12 mouse cellular contexts compared by ENCODE assay signal in the genomic region with DNA sequence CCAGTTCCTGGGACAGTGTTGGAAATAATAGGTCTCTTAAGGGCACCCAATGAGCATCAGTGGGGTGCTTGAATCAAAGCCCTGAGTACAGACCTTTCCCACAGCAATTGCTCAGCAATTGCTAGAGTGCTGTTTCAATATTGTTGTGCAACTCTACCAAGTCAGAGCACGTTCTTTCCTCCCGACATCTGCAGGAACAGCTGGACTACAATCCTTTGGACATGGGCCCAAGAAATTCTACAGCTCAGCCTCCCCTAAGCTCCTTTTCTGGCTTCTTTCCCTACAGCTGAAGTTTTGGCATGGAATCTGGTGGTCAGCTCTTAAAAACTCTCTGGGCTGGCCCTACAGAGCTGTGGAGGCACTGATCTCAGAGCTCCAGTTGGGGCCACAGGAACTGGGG. TPM values are rescaled to one million over a fixed set of nuclear protein-coding genes. Genes with fewer than 3 reads are reported as not detected.
DNase-seq lines count a peak whose midpoint lies in the region; ATAC-seq and TF ChIP-seq lines count a peak whose summit lies in the region.
"Had no signal": no experiment of that assay in that cellular context is flagged by ENCODE, and none has a peak within 500 bp of the region (broad histone marks: within the 10 kb centered on the region; RNA-seq: fewer than 3 reads in every experiment).

No protein-coding gene starts in this region.

- TF ChIP-seq CTCF in kidney, adult 2 months (conservative IDR thresholded peaks at IDR 0.05; ENCODE audit: insufficient read depth, insufficient read length, low read depth, low read length): no peak
- TF ChIP-seq CTCF in embryonic fibroblast, embryonic 13.5 days (IDR thresholded peaks at IDR 0.05; ENCODE audit: borderline replicate concordance, insufficient read depth, low read length): no peak
- no peak for TF ChIP-seq CTCF in liver, postnatal 0 days (IDR thresholded peaks at IDR 0.05; ENCODE audit: low read depth)

- no peak overlapping the region for H3K4me3 ChIP-seq in kidney, adult 2 months (ENCODE audit: insufficient read depth, low read depth, low read length)
- H3K4me3 ChIP-seq in embryonic fibroblast, embryonic 13.5 days (ENCODE audit: insufficient read depth, low read length): no peak overlapping the region
- no peak overlapping the region for H3K4me3 ChIP-seq in liver, postnatal 0 days (ENCODE audit: low read depth, low read length)
- H3K4me3 ChIP-seq: forebrain, embryonic 13.5 days; liver, embryonic 15.5 days had no signal

- peak; percentile 13 for DNase-seq in kidney, postnatal 14 days
- no peak for DNase-seq in kidney, adult 2 months
- DNase-seq in heart, postnatal 14 days: peak; percentile 49 to 71
- peak; percentile 44 for DNase-seq in lung, postnatal 4 days
- DNase-seq in spleen, adult 18-20 months: no peak
- no peak for DNase-seq in liver, postnatal 0 days
- DNase-seq: layer of hippocampus, postnatal 36 days had no signal

- H3K9me3 ChIP-seq in liver, postnatal 0 days (ENCODE audit: low read length): no peaks in the 10 kb centered on the region
- H3K9me3 ChIP-seq: liver, embryonic 15.5 days had no signal

- WGBS in kidney, adult 2 months: 55% methylated on average over 2 of the region's 2 CpGs
- 45% methylated on average over 2 of the region's 2 CpGs for WGBS in liver, postnatal 0 days (ENCODE audit: insufficient replicate concordance)

- no peak for ATAC-seq in liver, postnatal 0 days
- ATAC-seq: forebrain, embryonic 13.5 days; intestine, embryonic 16.5 days had no signal

- TF ChIP-seq POLR2A in kidney, adult 2 months (IDR thresholded peaks at IDR 0.05; ENCODE audit: low read depth, low read length): no peak
- TF ChIP-seq POLR2A in embryonic fibroblast, embryonic 13.5 days (IDR thresholded peaks at IDR 0.05; ENCODE audit: low read depth, low read length): no peak

- H3K27me3 ChIP-seq in kidney, adult 2 months (replicated peaks; ENCODE audit: control insufficient read depth, insufficient read depth, low read length): no peaks in the 10 kb centered on the region
- H3K27me3 ChIP-seq in liver, postnatal 0 days (ENCODE audit: insufficient read depth, low read length): no peaks in the 10 kb centered on the region
- H3K27me3 ChIP-seq: forebrain, embryonic 13.5 days; liver, embryonic 15.5 days had no signal

- no peak for TF ChIP-seq EP300 in liver, postnatal 0 days (IDR thresholded peaks at IDR 0.05; ENCODE audit: low read depth)

- H3K9ac ChIP-seq in liver, postnatal 0 days (replicated peaks): no peak overlapping the region
- H3K9ac ChIP-seq: forebrain, embryonic 13.5 days; liver, embryonic 15.5 days had no signal

- no peak overlapping the region for H3K27ac ChIP-seq in kidney, adult 2 months (ENCODE audit: insufficient read depth, low read depth, low read length)
- peak overlapping the region; percentile 27; the same call in 1 of the 2 replicates for H3K27ac ChIP-seq in embryonic fibroblast, embryonic 13.5 days (ENCODE audit: insufficient read depth, low read length)
- no peak overlapping the region for H3K27ac ChIP-seq in liver, postnatal 0 days (ENCODE audit: low read depth)
- H3K27ac ChIP-seq: forebrain, embryonic 13.5 days; liver, embryonic 15.5 days had no signal

- H3K4me1 ChIP-seq in kidney, adult 2 months (ENCODE audit: control insufficient read depth, insufficient read depth, low read length): no peaks in the 10 kb centered on the region
- no peaks in the 10 kb centered on the region for H3K4me1 ChIP-seq in embryonic fibroblast, embryonic 13.5 days (ENCODE audit: control insufficient read depth, insufficient read depth, low read length)
- H3K4me1 ChIP-seq in liver, postnatal 0 days (ENCODE audit: insufficient read depth): peaks cover 6% of the 10 kb centered on the region
- H3K4me1 ChIP-seq: forebrain, embryonic 13.5 days had no signal

- intact Hi-C loops in heart, postnatal 14 days (cut with DNase I): no loop called here

- no peak overlapping the region for H3K4me2 ChIP-seq in liver, postnatal 0 days (ENCODE audit: low read depth, low read length)
- H3K4me2 ChIP-seq: forebrain, embryonic 13.5 days; liver, embryonic 15.5 days had no signal

- no peaks in the 10 kb centered on the region for H3K36me3 ChIP-seq in kidney, adult 2 months (ENCODE audit: control insufficient read depth, insufficient read depth, low read length)
- H3K36me3 ChIP-seq in liver, postnatal 0 days (replicated peaks; ENCODE audit: insufficient read depth, low read length): no peaks in the 10 kb centered on the region
- H3K36me3 ChIP-seq: liver, embryonic 15.5 days had no signal

RNA-seq across cellular contexts. Expression of a gene that starts 2.8 kb away (rescaled TPM):
- polyA plus RNA-seq in kidney, adult 2 months (2012; rRNA removed): not detected in 2 replicates
- polyA plus RNA-seq in embryonic fibroblast, embryonic 13.5 days (2011; ENCODE audit: insufficient read length, low read depth, missing spikeins): not detected in 2 replicates
- total RNA-seq in heart, postnatal 14 days (2021): not detected
- polyA plus RNA-seq in liver, postnatal 0 days (2015; fragmentation: Nextera tagmentation; extraction: Ambion mirVana): not detected in 2 replicates
- total RNA-seq: granulocyte monocyte progenitor cell, adult 5-6 weeks; layer of hippocampus, postnatal 36 days had no signal
- polyA plus RNA-seq: forebrain, embryonic 13.5 days had no signal

RNA-seq across cellular contexts. Expression of a gene that starts 16.2 kb away (rescaled TPM):
- 0.58 and 0.81 TPM in 2 replicates for polyA plus RNA-seq in kidney, adult 2 months (2012; rRNA removed)
- polyA plus RNA-seq in embryonic fibroblast, embryonic 13.5 days (2011; ENCODE audit: insufficient read length, low read depth, missing spikeins): 0.54 TPM in 1 of 2 replicates, not detected in the other
- not detected for total RNA-seq in heart, postnatal 14 days (2021)
- polyA plus RNA-seq in liver, postnatal 0 days (2015; fragmentation: Nextera tagmentation; extraction: Ambion mirVana): 5.8 and 10.0 TPM in 2 replicates
- total RNA-seq: granulocyte monocyte progenitor cell, adult 5-6 weeks; layer of hippocampus, postnatal 36 days had no signal
- polyA plus RNA-seq: forebrain, embryonic 13.5 days had no signal

RNA-seq across cellular contexts. Expression of a gene that starts 22.1 kb away (rescaled TPM):
- polyA plus RNA-seq in kidney, adult 2 months (2012; rRNA removed): 214 and 308 TPM in 2 replicates
- not detected in 2 replicates for polyA plus RNA-seq in embryonic fibroblast, embryonic 13.5 days (2011; ENCODE audit: insufficient read length, low read depth, missing spikeins)
- total RNA-seq in heart, postnatal 14 days (2021): not detected
- not detected in 2 replicates for polyA plus RNA-seq in liver, postnatal 0 days (2015; fragmentation: Nextera tagmentation; extraction: Ambion mirVana)
- total RNA-seq: granulocyte monocyte progenitor cell, adult 5-6 weeks; layer of hippocampus, postnatal 36 days had no signal
- polyA plus RNA-seq: forebrain, embryonic 13.5 days; intestine, embryonic 16.5 days had no signal

RNA-seq across cellular contexts. Expression of a gene that starts 41.9 kb away (rescaled TPM):
- polyA plus RNA-seq in kidney, adult 2 months (2012; rRNA removed): 1.5 TPM in 2 replicates
- not detected in 2 replicates for polyA plus RNA-seq in embryonic fibroblast, embryonic 13.5 days (2011; ENCODE audit: insufficient read length, low read depth, missing spikeins)
- not detected for total RNA-seq in heart, postnatal 14 days (2021)
- 46.3 and 47.6 TPM in 2 replicates for polyA plus RNA-seq in liver, postnatal 0 days (2015; fragmentation: Nextera tagmentation; extraction: Ambion mirVana)
- total RNA-seq: granulocyte monocyte progenitor cell, adult 5-6 weeks; layer of hippocampus, postnatal 36 days had no signal
- polyA plus RNA-seq: forebrain, embryonic 13.5 days had no signal

Comparison
In these comparisons a context has a peak if more than half of its experiments do, and no peak if none do; other contexts are left out.
1. DNase-seq: peak in kidney, postnatal 14 days (single experiment), heart, postnatal 14 days (2 of 2) and lung, postnatal 4 days (2 of 2); none in kidney, adult 2 months (single experiment), spleen, adult 18-20 months (0 of 2) and liver, postnatal 0 days (single experiment).
2. RNA of a gene that starts 22.1 kb away (polyA plus RNA-seq): 214 to 308 TPM in kidney, adult 2 months; not detected in embryonic fibroblast, embryonic 13.5 days and not detected in liver, postnatal 0 days; every median in the first group is over 100 times any median in the second.